Mouse (Mus musculus): ENCODE data around the gene Mtrex. TPM values are rescaled to one million over a fixed set of nuclear protein-coding genes. Genes with fewer than 3 reads are reported as not detected.

Gene Mtrex
- polyA plus RNA-seq, 1 experiment from 2014 or later = 56.3 TPM

GRCm38 (mm10) chr13:112822413-112822812 is 104.8 kb downstream of the Mtrex start:
- Histone ChIP-seq H3K4me2 (no peak overlapping the region), H3K9ac (no peak overlapping the region), H3K36me3 (no peaks in the 10 kb centered on the region), H3K4me1 (replicated peaks) (no peaks in the 10 kb centered on the region), H3K27me3 (no peaks in the 10 kb centered on the region), H3K9me3 (no peaks in the 10 kb centered on the region), H3K27ac (replicated peaks) (no peak overlapping the region), H3K4me3 (no peak overlapping the region)
- WGBS = 80% methylated on average over 3 of the region's 3 CpGs
- no peak for ATAC-seq (ENCODE audit: low FRiP score, low read depth)

GRCm38 (mm10) chr13:112818125-112818524 is 109.1 kb downstream of the Mtrex start:
- Histone ChIP-seq H3K4me3 (no peak overlapping the region), H3K36me3 (no peaks in the 10 kb centered on the region), H3K4me2 (no peak overlapping the region), H3K27ac (replicated peaks) (no peak overlapping the region), H3K9ac (no peak overlapping the region), H3K9me3 (no peaks in the 10 kb centered on the region), H3K27me3 (no peaks in the 10 kb centered on the region), H3K4me1 (replicated peaks) (no peaks in the 10 kb centered on the region)
- whole genome bisulfite sequencing = 89% methylated on average over 3 of the region's 3 CpGs
- ATAC-seq (ENCODE audit: low FRiP score, low read depth) = no peak

Other genes with a start within 250 kb of the Mtrex start
- gene Plpp1, start 126.6 kb downstream of the Mtrex start, polyA plus RNA-seq (2015; fragmentation: Nextera tagmentation; extraction: Ambion mirVana) = 66.6 and 70.9 TPM in 2 replicates
- 28.9 and 34.6 TPM in 2 replicates for gene Dhx29, start 56 bp upstream of the Mtrex start, polyA plus RNA-seq (2015; fragmentation: Nextera tagmentation; extraction: Ambion mirVana)
- gene Ccno, start 60.4 kb upstream of the Mtrex start, polyA plus RNA-seq (2015; fragmentation: Nextera tagmentation; extraction: Ambion mirVana) = 0.67 and 1.4 TPM in 2 replicates
- gene Mcidas, start 66.4 kb upstream of the Mtrex start, polyA plus RNA-seq (2015; fragmentation: Nextera tagmentation; extraction: Ambion mirVana) = 0.45 and 1.3 TPM in 2 replicates
- 0.24 and 0.52 TPM in 2 replicates for gene Cdc20b, start 107.7 kb upstream of the Mtrex start, polyA plus RNA-seq (2015; fragmentation: Nextera tagmentation; extraction: Ambion mirVana)
- gene Gpx8, start 119.0 kb upstream of the Mtrex start, polyA plus RNA-seq (2015; fragmentation: Nextera tagmentation; extraction: Ambion mirVana) = 59.0 and 62.9 TPM in 2 replicates
- not detected in 2 replicates for gene Gzma, start 173.6 kb upstream of the Mtrex start, polyA plus RNA-seq (2015; fragmentation: Nextera tagmentation; extraction: Ambion mirVana)